Mouse (Mus musculus): ENCODE results near the gene Nkx2-3. TPM values are rescaled to one million over a fixed set of nuclear protein-coding genes. Genes with fewer than 3 reads are reported as not detected.

Nkx2-3 gene
- polyA plus RNA-seq, 1 experiment from 2014 or later = 2.5 TPM

DNA sequence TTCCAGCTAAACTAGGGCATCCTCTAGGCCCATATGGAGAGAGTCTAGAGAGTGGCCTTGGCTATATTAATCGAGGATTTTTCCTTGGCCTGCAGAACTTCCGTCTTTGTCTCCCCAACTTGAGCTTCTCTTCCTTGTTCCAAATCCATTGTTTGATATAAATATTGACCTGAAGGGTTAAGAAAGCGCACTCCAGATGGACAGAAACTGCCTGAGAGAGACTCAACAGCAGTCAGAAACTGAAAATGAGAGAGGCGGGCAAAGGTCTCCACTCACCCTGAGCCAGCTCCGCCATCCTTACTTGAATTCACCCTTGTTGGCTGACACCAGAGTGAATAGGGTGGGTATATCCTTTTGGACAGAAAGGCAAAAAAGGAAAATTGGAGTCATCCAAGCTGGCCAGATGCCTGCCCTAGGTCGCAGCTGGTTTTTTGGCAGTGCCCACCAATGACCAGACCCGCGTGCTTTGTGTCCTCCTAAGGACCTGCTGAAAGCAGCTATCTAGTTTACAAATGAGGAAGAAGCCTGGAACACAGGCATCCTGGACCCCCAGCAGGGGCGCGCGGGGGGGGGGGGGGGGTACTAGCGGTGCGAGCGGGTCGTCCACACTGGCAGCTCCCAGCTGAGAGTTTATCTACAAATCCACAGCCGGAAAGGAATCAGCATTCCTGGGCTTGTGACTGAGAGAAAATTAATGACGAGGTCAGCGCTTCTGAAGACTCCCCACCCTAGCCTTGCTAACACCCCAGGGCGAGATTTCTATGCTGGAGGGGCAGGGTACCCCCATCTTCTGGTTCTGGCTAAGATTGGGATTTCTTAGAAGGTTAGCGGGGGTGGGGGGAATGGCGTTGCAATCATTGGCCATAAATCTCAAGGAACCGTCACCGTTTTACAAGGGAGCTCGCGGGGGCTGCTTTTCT, 13.1 kb upstream of the Nkx2-3 start:
- Histone ChIP-seq H3K27ac (replicated peaks) (no peak overlapping the region), H3K4me2 (replicated peaks) (no peak overlapping the region), H3K4me3 (no peak overlapping the region), H3K4me1 (peaks cover 7% of the 10 kb centered on the region), H3K36me3 (no peaks in the 10 kb centered on the region), H3K9ac (replicated peaks) (no peak overlapping the region), H3K9me3 (no peaks in the 10 kb centered on the region), H3K27me3 (peaks cover 98% of the 10 kb centered on the region)
- WGBS = 1% methylated on average over 24 of the region's 25 CpGs
- no peak for ATAC-seq (ENCODE audit: low FRiP score, low read depth)

DNA sequence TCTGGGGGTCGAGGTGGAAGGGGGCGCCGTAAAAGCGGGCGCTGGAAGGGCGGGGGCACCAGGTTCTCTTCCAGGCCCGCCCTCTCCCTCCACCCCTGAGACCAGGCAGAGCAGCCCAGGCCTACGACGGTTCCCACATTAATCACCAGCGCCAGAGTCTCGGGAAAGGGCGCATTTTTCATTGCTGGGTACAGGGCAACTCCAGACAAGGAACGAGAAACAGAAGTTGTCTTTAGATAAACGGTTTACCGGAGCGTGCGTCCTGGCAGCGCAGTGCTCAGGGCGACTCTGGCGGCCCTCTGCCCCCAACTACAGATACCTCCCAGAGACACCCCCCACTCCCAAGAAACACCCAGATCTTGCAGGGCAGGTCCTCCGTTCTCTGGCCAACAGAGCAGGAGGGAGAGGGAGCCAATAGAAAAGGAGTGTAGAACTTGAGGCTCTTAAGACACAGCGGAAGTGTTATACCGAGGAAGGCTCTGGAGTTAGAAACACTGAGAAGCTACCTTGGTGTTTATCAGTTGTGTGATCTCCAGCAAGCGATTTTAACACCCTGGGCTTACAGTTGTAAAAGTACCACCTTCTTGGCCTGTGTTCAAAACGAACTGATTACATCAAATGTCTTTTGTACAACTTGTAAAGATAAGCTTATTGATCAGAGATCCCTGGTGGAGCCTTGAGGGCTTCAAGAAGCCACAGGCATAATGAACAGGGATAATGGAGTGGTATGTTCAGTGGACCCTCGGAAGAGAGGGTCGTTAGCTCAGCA, 12.2 kb upstream of the Nkx2-3 start:
- no peak overlapping the region for H3K27ac ChIP-seq (replicated peaks)
- H3K4me3 ChIP-seq = no peak overlapping the region
- no peak for ATAC-seq (ENCODE audit: low FRiP score, low read depth)
- under 1% methylated on average over 27 of the region's 27 CpGs for WGBS
- peaks cover 7% of the 10 kb centered on the region for H3K4me1 ChIP-seq
- no peak overlapping the region for H3K9ac ChIP-seq (replicated peaks)
- no peaks in the 10 kb centered on the region for H3K36me3 ChIP-seq
- H3K9me3 ChIP-seq = no peaks in the 10 kb centered on the region
- H3K27me3 ChIP-seq = peaks cover 99% of the 10 kb centered on the region
- no peak overlapping the region for H3K4me2 ChIP-seq (replicated peaks)

DNA sequence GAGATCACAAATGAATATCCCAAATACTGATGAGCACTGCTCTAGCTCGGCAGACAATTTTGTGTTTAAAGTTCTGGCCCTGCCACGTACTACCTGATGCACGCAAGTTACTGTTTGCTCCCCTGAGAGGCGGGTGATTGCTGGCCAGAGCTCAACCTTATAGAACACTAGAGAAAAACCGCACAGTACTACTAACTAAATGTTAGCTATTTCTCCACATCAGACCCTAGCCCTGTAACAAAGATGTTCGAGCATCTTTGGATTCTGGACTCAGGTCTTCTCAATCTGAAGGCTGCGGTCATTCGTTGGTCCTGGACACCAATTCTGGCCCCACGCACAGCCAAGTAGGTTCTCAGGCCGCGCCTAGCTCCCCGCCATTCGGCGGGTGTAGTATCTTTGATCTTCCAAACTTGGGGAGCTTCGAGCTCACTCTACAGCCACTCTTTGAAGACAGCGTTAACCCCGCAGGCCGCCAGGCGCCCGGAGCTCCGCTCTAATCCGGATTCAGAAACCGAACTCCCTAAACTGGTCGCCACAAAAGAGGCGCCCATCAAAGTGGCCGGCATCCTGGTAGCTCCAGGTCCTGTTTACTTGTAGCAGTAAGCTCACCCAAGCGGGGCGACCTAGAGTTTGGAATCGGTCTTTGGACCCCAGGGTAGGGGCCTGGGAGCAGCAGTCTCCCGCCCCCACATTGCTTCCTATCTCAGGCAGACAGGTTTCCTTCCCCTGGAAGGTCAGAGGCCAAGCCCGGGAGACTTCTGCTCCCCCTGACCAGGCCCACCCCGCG, 11.4 kb upstream of the Nkx2-3 start:
- no peak for ATAC-seq (ENCODE audit: low FRiP score, low read depth)
- Histone ChIP-seq H3K9me3 (no peaks in the 10 kb centered on the region), H3K36me3 (no peaks in the 10 kb centered on the region), H3K9ac (replicated peaks) (no peak overlapping the region), H3K27ac (replicated peaks) (no peak overlapping the region), H3K4me3 (no peak overlapping the region), H3K4me1 (peaks cover 7% of the 10 kb centered on the region), H3K27me3 (peaks cover 99% of the 10 kb centered on the region), H3K4me2 (replicated peaks) (no peak overlapping the region)
- under 1% methylated on average over 33 of the region's 33 CpGs for WGBS

DNA sequence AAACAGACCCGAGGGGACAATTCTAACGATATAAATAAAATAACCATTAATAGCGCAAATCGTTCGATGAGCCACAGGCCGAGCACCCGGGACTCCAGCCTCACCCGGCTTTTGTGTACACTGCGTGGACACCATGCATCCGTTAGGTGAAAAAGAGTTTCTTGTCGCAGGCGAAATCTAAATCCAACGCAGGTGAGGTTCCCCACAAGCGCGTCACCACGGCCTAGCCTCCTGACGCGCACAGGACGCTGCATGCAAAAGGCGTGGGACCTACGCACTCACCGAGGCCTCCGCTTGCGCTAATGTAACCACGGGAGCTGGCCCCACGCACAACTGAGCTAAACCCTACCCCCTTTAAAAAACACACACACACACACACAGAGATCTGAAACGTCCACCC, 10.7 kb upstream of the Nkx2-3 start:
- Histone ChIP-seq H3K4me3 (no peak overlapping the region), H3K36me3 (no peaks in the 10 kb centered on the region), H3K9ac (replicated peaks) (no peak overlapping the region), H3K27ac (replicated peaks) (no peak overlapping the region), H3K4me1 (peaks cover 7% of the 10 kb centered on the region), H3K27me3 (peaks cover 99% of the 10 kb centered on the region), H3K9me3 (no peaks in the 10 kb centered on the region), H3K4me2 (replicated peaks) (no peak overlapping the region)
- no peak for ATAC-seq (ENCODE audit: low FRiP score, low read depth)
- WGBS = under 1% methylated on average over 27 of the region's 27 CpGs

DNA sequence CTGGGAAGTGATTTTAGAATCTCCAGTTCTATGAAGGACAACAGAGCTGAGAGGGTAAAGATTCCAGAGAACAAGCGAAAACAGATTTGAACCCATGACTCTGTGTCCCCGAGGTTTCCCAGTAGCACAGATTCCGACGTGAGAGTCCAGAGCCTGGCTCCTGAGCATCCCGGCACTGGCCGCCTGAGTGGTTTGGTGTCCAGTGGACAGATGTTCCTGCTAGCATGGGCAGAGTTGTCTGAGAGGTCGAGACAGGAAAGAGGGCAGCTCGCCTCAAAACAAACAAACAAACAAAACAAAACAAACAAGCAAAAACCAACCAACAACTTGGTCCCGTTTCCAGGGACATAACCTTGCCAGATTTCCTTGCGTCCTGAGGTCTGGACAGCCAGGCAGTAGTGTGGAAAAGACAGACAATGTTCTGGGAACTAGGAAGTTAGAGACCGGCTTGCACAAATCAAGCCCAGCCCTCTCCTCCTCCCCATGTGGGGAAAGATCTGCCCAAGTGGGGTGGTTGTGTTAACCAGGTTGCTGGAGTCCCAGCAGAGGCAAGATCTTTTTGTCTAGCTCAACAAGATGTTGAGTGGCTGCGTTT, 10.0 kb upstream of the Nkx2-3 start:
- peaks cover 99% of the 10 kb centered on the region for H3K27me3 ChIP-seq
- H3K4me1 ChIP-seq = peaks cover 7% of the 10 kb centered on the region
- no peak overlapping the region for H3K4me3 ChIP-seq
- H3K27ac ChIP-seq (replicated peaks) = no peak overlapping the region
- H3K4me2 ChIP-seq (replicated peaks) = no peak overlapping the region
- 2% methylated on average over 12 of the region's 12 CpGs for WGBS
- no peak for ATAC-seq (ENCODE audit: low FRiP score, low read depth)
- H3K36me3 ChIP-seq = no peaks in the 10 kb centered on the region
- no peaks in the 10 kb centered on the region for H3K9me3 ChIP-seq
- H3K9ac ChIP-seq (replicated peaks) = no peak overlapping the region

DNA sequence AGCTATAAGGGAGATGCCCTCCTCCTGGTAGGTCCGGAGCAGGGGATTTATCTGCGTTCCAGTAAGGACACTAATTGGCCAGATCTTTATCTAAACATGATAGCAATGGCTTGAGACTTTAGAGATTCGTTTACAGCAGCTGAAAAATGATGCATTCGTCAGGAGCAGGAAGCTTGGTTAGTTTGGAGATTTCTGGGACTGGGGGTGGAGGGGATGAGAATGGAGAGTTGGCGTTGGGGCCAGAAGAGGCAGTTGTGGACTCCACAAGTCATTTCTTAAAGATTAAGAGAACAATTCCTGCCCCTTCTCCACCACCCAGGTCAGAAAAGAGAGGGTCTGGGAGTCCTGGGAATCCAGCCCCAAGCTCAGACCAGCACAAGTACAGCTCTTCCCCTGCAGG, 8.6 kb upstream of the Nkx2-3 start:
- Histone ChIP-seq H3K9me3 (no peaks in the 10 kb centered on the region), H3K9ac (replicated peaks) (no peak overlapping the region), H3K4me3 (no peak overlapping the region), H3K27ac (replicated peaks) (no peak overlapping the region), H3K36me3 (no peaks in the 10 kb centered on the region), H3K4me1 (peaks cover 7% of the 10 kb centered on the region), H3K27me3 (peaks cover 97% of the 10 kb centered on the region), H3K4me2 (replicated peaks) (no peak overlapping the region)
- WGBS = 2% methylated on average over 5 of the region's 5 CpGs
- ATAC-seq (ENCODE audit: low FRiP score, low read depth) = no peak

DNA sequence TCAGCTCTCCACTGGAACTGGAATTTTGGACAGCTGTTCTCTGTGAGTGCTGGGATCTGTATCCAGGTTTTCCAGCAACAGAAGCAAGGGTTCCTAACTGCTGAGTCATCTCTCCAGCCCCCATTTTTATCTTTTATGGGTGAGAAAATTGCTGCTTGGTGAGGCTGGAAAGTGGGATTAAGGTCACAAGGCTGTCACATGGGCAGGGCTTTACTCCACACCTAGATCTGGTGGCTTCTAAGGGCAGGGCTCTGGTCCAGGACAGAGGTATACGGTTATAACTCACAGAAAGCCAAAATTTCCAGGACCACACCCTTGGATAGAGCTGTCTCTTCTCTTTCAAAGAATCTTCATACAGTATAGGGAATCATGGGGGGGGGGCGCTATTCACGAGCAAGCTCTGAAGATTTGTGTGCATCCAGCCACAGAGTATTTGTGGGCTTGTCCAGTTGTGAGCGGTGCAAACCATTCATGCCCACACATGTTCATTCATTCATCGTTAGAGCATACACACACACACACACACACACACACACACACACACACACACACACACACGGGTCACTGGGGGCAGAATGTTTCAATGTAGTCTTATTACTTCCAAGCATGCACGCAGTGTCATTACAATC, 7.5 kb upstream of the Nkx2-3 start:
- H3K9ac ChIP-seq (replicated peaks) = no peak overlapping the region
- H3K4me2 ChIP-seq (replicated peaks) = no peak overlapping the region
- WGBS = 8% methylated on average over 7 of the region's 7 CpGs
- H3K4me3 ChIP-seq = no peak overlapping the region
- no peaks in the 10 kb centered on the region for H3K9me3 ChIP-seq
- no peak for ATAC-seq (ENCODE audit: low FRiP score, low read depth)
- H3K36me3 ChIP-seq = no peaks in the 10 kb centered on the region
- peaks cover 5% of the 10 kb centered on the region for H3K4me1 ChIP-seq
- no peak overlapping the region for H3K27ac ChIP-seq (replicated peaks)
- H3K27me3 ChIP-seq = peaks cover 93% of the 10 kb centered on the region

DNA sequence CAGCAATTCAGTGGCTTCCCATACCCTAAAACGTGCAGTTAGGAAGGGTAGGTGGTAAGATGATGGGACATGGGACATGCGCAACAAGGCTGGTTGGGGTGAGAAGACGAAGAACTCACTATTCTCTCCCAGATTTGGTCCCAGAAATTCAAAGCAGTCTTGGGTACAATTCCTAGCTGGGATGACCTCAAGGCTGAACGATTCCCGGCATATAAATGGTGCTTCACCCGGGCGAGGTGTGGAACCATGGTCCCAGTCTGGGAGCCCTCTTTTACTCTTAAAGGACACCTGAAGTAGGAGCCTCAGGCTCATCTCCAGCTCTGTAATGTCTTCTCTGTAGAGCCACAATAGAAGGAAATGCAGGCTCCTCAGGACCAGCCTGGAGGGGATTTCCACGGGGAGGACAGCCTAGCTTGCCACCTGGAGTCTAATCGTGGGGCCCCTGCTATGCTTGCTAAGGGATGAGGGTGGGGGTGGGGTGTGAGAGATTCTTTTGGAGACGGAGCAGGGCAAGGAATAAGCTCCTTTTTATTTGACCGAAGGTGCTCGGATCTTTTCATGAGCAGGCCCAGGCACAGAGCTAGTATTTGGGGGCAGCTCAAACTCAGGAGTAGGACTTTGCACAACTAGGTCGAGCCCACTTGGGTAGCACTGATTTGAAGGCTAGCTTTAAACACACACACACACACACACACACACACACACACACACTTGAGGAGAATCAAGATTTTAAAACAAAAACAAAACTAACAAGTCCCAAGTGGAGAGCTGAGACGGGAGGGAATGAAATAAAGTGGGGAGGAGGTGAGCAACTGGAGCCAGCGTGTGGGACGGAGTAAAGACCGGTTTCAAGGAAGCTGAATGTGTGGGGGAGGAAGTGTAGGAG, 6.2 kb upstream of the Nkx2-3 start:
- H3K4me2 ChIP-seq (replicated peaks) = no peak overlapping the region
- no peaks in the 10 kb centered on the region for H3K36me3 ChIP-seq
- peaks cover 11% of the 10 kb centered on the region for H3K4me1 ChIP-seq
- ATAC-seq (ENCODE audit: low FRiP score, low read depth) = no peak
- no peak overlapping the region for H3K27ac ChIP-seq (replicated peaks)
- H3K9ac ChIP-seq (replicated peaks) = no peak overlapping the region
- H3K27me3 ChIP-seq = peaks cover 93% of the 10 kb centered on the region
- no peak overlapping the region for H3K4me3 ChIP-seq
- WGBS = 1% methylated on average over 17 of the region's 17 CpGs
- H3K9me3 ChIP-seq = no peaks in the 10 kb centered on the region

DNA sequence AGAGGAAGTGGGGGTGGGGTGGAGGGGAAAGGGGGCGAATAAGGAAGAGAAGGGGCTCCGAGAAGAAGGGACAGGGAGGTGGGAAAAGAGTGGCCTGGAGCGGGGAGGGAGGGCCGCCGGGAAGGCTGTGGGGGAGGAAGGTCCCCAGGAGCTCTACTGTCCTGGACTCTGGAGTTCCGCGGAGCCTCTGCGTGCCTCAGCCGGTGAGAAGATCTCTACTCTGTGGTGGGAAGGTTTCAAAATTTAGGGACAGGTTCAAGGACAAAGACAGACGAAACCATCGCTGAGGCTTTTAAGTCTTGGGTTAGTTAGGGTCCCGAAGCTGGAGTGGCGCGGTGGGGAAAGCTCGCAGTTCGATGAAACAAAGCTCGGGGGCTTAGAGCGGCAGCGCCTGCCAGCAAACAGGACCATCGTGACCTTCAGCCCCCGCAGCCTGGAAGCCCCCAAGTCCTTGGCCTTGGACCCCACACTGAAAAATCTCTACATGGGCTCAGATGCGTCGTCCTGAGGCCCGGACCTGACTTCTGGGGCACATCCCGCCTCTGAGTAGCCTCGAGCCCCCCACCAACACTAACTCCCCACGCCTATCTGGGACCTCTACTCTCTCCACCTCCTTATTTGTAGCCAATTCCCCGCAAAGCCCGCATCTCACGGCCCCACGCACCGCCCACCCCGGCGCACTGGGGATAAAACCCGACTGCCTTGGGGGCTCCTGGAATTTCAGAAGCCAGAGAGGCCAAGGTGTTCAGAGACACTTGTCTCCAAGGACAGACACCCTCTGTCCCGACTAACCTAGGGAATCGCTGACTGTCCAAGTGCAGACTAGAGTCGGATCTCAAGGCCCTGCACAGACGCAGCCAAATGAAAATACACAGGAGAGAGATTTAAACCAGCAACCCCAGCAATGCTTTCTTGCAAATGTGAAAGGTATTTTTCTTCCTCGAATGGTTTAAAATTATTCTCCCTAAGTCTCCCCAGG, 5.3 kb upstream of the Nkx2-3 start:
- H3K27me3 ChIP-seq = peaks cover 93% of the 10 kb centered on the region
- H3K9me3 ChIP-seq = no peaks in the 10 kb centered on the region
- no peak overlapping the region for H3K4me2 ChIP-seq (replicated peaks)
- ATAC-seq (ENCODE audit: low FRiP score, low read depth) = no peak
- H3K27ac ChIP-seq (replicated peaks) = no peak overlapping the region
- no peak overlapping the region for H3K4me3 ChIP-seq
- WGBS = 1% methylated on average over 40 of the region's 40 CpGs
- H3K36me3 ChIP-seq = no peaks in the 10 kb centered on the region
- H3K4me1 ChIP-seq = peaks cover 14% of the 10 kb centered on the region
- H3K9ac ChIP-seq (replicated peaks) = no peak overlapping the region

All from midbrain, embryonic 12.5 days (tissue).